Mouse (Mus musculus) adipocyte (in vitro differentiated cells): Measurements from ENCODE around the gene Gm13279.
"Not testable (repeated sequence)": the region's sequence is repeated elsewhere in the genome, so short reads cannot be mapped to it uniquely, and the experiment has no call there.

Experiments
- DNase-seq: peaks from one replicate; pipeline ENCODE4 v3.0.0-alpha.2; 2016; ENCODE audit warnings: low spot score

Gene Gm13279

DNA sequence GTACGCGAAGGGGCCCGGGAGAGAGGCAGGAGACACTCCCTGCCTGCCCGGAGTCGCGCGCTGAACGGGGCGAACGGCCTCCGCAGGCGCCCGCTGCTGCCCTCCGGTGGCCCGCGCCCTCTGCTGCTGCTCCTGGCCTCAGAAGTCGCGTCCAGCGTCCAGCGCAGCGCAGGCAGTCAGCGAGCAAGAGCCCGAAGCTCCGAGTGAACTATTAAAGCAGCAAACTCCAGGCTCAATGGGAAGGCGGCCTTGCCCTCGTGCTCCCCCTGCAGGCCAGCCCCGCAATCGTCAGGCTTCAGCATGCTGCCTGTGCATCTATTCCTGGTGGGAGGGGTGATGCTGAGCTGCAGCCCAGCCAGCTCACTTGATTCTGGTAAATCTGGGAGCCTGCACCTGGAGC, at the start of gene Gm13279:
Gm13279 (plus strand) TSS at position 301 of the 400 bp plus-strand sequence.
- DNase-seq = not testable (repeated sequence)

DNA sequence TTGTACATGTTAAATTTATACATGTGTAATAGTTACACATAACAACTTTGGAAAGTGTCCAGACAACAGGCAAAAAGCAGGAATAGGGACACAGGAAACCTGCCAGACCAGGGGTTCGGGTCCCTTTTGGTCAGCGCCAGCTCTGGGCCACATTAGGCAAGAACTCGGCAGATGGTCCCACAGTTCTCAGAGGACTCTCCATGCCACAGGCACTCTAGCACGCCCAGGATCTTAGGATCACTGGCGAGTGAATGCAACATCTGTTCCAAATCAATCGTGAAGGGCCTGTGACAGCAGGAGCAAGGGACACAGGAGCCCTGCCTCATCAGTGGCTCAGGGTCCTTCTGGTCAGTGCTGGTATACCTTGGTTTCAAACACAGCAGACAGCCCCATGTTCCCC, 47.3 kb upstream of the Gm13279 start:
- no peak for DNase-seq

DNA sequence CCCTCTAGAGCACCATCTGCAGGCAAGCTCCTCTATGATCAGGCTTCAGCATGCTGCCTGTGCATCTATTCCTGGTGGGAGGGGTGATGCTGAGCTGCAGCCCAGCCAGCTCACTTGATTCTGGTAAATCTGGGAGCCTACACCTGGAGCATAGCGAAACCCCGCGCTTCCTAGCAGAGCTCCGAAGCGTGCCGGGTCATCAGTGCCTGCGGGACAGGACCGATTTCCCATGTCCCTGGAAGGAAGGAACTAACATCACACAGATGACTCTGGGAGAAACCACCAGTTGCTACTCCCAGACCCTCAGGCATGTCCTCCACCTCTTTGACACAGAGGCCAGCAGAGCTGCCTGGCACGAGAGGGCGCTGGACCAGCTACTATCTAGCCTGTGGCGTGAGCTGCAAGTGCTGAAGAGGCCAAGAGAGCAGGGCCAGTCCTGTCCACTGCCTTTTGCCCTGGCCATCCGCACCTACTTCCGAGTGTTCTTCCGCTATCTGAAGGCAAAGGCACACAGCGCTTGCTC, 42.3 kb upstream of the Gm13279 start, which contains the start of gene Gm13271:
Gm13271 (plus strand) TSS at position 51 of the 523 bp plus-strand sequence.
- not testable (repeated sequence) for DNase-seq

DNA sequence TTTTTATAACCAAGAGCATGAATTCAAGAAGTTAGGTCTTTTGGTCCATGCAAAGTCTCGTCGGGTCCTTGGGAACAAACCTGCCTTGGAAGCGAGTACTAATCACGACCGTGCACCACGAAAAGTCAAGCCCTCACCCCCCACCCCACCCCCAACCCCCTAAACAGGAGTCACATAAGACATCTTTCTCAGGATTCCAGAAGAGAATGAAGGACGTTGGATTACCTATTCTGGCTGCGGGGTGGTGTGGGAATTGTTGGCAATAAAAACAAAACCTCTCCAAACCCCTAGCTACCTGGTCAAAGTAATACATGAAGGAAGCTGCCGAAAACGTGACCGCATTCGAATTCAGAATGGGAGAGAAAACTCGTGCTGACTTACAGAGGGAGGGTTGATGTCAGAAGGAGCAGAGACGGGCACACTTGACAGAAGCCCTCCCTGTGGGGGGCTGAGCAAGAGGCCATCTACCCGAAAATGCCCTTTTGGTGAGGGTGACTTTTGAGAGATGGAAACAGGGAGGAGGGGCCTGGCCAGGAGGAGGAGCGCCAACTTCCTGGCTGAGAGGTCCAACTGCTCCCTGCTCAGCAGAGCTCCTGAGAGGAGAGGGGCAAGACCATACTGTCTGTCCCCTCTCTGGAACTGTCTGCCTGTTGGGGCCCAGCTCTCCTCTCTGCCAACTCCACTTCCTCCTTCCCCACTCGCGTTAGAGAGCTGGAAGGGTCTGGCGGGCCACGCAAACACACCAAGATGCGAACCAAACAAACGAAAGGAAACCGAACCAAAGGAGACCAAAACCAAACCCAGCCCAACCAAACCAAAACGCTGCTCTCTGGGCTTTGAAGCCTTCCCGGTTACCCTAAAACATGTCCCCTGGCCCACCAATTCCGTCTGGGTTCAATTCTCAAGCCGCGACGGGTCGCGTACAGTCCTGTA, 40.4 kb upstream of the Gm13279 start:
- DNase-seq = not testable (repeated sequence)

DNA sequence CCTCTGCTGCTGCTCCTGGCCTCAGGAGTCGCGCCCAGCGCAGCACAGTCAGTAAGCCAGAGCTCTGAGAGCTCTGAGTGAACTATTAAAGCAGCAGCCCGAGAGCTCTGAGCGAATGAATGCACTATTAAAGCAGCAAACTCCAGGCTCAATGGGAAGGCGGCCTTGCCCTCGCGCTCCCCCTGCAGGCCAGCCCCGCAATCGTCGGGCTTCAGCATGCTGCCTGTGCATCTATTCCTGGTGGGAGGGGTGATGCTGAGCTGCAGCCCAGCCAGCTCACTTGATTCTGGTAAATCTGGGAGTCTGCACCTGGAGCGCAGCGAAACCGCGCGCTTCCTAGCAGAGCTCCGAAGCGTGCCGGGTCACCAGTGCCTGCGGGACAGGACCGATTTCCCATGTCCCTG, 39.6 kb upstream of the Gm13279 start:
- not testable (repeated sequence) for DNase-seq

DNA sequence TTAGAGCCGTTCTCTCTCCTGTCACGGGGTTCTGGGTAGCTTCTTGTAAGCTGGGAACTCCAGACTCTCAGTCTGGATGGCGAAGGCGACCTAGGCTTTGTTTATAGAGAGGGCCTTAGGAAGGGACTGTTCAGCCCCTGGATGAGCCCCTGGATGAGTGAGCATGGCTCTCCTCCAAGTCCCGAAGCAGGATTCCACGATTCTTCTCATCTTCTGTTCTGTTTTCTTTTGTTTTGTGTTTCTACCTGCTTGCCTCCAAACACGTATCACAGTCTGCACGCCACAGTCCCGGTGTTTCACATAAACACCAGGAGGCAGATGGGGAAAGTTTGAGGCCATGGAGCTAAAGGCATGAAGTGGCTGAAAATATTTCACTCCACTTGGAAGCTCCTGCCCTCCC, 38.4 kb upstream of the Gm13279 start:
- DNase-seq = not testable (repeated sequence)

DNA sequence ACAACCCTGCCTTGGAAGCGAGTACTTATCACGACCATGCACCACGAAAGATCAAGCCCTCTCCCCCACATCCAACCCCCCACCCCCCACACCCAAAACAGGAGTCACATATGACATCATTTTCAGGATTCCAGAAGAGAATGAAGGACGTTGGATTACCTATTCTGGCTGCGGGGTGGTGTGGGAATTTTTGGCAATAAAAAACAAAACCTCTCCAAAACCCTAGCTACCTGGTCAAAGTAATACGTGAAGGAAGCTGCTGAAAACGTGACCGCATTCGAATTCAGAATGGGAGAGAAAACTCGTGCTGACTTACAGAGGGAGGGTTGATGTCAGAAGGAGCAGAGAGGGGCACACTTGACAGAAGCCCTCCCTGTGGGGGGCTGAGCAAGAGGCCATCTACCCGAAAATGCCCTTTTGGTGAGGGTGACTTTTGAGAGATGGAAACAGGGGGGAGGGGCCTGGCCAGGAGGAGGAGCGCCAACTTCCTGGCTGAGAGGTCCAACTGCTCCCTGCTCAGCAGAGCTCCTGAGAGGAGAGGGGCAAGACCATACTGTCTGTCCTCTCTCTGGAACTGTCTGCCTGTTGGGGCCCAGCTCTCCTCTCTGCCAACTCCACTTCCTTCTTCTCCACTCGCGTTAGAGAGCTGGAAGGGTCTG, 37.5 kb upstream of the Gm13279 start, which contains the start of gene Gm13283:
Gm13283 (plus strand) TSS at position 510 of the 659 bp plus-strand sequence.
- DNase-seq = not testable (repeated sequence)

DNA sequence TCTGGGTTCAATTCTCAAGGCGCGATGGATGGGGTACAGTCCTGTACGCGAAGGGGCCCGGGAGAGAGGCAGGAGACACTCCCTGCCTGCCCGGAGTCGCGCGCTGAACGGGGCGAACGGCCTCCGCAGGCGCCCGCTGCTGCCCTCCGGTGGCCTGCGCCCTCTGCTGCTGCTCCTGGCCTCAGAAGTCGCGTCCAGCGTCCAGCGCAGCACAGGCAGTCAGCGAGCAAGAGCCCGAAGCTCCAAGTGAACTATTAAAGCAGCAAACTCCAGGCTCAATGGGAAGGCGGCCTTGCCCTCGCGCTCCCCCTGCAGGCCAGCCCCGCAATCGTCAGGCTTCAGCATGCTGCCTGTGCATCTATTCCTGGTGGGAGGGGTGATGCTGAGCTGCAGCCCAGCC, 36.8 kb upstream of the Gm13279 start:
- DNase-seq = not testable (repeated sequence)

DNA sequence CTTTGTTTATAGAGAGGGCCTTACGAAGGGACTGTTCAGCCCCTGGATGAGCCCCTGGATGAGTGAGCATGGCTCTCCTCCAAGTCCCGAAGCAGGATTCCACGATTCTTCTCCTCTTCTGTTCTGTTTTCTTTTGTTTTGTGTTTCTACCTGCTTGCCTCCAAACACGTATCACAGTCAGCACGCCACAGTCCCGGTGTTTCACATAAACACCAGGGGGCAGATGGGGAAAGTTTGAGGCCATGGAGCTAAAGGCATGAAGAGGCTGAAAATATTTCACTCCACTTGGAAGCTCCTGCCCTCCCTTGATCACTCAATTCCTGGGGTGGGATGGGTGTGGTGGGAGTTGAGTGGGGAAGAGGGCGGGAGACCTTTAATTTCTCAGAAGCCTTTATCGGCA, 35.4 kb upstream of the Gm13279 start:
- not testable (repeated sequence) for DNase-seq

DNA sequence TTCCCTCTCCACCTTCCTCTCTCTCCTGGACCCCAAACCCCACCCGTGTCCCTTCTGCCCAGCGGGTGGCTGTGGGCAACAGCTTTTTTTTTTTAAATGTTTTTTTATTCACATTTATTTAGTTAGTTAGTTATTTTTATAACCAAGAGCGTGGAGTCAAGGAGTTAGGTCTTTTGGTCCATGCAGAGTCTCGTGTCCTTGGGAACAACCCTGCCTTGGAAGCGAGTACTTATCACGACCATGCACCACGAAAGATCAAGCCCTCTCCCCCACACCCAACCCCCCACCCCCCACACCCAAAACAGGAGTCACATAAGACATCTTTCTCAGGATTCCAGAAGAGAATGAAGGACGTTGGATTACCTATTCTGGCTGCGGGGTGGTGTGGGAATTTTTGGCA, 34.9 kb upstream of the Gm13279 start:
- DNase-seq = not testable (repeated sequence)

DNA sequence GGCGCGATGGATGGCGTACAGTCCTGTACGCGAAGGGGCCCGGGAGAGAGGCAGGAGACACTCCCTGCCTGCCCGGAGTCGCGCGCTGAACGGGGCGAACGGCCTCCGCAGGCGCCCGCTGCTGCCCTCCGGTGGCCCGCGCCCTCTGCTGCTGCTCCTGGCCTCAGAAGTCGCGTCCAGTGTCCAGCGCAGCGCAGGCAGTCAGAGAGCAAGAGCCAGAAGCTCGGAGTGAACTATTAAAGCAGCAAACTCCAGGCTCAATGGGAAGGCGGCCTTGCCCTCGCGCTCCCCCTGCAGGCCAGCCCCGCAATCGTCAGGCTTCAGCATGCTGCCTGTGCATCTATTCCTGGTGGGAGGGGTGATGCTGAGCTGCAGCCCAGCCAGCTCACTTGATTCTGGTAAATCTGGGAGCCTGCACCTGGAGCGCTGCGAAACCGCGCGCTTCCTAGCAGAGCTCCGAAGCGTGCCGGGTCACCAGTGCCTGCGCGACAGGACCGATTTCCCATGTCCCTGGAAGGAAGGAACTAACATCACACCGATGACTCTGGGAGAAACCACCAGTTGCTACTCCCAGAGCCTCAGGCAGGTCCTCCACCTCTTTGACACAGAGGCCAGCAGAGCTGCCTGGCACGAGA, 33.7 kb upstream of the Gm13279 start:
- DNase-seq = peak; percentile 16

DNA sequence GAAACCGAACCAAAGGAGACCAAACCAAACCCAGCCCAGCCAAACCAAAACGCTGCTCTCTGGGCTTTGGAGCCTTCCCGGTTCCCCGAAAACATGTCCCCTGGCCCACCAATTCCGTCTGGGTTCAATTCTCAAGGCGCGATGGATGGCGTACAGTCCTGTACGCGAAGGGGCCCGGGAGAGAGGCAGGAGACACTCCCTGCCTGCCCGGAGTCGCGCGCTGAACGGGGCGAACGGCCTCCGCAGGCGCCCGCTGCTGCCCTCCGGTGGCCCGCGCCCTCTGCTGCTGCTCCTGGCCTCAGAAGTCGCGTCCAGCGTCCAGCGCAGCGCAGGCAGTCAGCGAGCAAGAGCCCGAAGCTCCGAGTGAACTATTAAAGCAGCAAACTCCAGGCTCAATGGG, 23.7 kb upstream of the Gm13279 start, which contains the start of gene Gm13290:
Gm13290 (plus strand) TSS at position 301 of the 400 bp plus-strand sequence.
- DNase-seq = not testable (repeated sequence)

DNA sequence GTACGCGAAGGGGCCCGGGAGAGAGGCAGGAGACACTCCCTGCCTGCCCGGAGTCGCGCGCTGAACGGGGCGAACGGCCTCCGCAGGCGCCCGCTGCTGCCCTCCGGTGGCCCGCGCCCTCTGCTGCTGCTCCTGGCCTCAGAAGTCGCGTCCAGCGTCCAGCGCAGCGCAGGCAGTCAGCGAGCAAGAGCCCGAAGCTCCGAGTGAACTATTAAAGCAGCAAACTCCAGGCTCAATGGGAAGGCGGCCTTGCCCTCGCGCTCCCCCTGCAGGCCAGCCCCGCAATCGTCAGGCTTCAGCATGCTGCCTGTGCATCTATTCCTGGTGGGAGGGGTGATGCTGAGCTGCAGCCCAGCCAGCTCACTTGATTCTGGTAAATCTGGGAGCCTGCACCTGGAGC, 20.6 kb upstream of the Gm13279 start, which contains the start of gene Gm13289:
Gm13289 (plus strand) TSS at position 301 of the 400 bp plus-strand sequence.
- not testable (repeated sequence) for DNase-seq

DNA sequence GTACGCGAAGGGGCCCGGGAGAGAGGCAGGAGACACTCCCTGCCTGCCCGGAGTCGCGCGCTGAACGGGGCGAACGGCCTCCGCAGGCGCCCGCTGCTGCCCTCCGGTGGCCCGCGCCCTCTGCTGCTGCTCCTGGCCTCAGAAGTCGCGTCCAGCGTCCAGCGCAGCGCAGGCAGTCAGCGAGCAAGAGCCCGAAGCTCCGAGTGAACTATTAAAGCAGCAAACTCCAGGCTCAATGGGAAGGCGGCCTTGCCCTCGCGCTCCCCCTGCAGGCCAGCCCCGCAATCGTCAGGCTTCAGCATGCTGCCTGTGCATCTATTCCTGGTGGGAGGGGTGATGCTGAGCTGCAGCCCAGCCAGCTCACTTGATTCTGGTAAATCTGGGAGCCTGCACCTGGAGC, 17.6 kb upstream of the Gm13279 start, which contains the start of gene Gm13272:
Gm13272 (plus strand) TSS at position 301 of the 400 bp plus-strand sequence.
- not testable (repeated sequence) for DNase-seq

DNA sequence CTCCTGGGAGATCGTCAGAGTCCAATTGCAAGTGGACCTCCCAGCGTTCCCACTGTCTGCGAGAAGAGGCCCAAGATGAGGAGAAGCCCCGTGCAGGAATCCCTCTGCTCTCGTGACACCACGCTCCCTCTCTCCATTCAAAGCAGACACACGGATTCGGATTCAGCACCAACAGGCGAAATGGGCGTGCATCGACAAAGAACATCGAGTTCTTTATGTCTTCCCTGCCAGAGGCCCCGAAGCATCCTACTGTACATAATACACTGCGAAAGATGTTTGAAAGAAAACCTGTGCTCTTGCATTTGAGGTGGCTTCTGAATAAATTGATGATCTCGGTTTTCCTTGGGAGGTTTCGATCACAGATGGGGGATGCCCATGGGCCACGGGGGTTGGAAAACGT, 16.9 kb upstream of the Gm13279 start:
- DNase-seq = not testable (repeated sequence)

DNA sequence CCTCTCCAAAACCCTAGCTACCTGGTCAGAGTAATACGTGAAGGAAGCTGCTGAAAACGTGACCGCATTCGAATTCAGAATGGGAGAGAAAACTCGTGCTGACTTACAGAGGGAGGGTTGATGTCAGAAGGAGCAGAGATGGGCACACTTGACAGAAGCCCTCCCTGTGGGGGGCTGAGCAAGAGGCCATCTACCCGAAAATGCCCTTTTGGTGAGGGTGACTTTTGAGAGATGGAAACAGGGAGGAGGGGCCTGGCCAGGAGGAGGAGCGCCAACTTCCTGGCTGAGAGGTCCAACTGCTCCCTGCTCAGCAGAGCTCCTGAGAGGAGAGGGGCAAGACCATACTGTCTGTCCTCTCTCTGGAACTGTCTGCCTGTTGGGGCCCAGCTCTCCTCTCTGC, 15.4 kb upstream of the Gm13279 start, which contains the start of gene Ifnz:
Ifnz (plus strand) TSS at position 301 of the 400 bp plus-strand sequence.
- DNase-seq = not testable (repeated sequence)

DNA sequence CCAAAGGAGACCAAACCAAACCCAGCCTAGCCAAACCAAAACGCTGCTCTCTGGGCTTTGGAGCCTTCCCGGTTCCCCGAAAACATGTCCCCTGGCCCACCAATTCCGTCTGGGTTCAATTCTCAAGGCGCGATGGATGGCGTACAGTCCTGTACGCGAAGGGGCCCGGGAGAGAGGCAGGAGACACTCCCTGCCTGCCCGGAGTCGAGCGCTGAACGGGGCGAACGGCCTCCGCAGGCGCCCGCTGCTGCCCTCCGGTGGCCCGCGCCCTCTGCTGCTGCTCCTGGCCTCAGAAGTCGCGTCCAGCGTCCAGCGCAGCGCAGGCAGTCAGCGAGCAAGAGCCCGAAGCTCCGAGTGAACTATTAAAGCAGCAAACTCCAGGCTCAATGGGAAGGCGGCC, 14.9 kb upstream of the Gm13279 start:
- not testable (repeated sequence) for DNase-seq

DNA sequence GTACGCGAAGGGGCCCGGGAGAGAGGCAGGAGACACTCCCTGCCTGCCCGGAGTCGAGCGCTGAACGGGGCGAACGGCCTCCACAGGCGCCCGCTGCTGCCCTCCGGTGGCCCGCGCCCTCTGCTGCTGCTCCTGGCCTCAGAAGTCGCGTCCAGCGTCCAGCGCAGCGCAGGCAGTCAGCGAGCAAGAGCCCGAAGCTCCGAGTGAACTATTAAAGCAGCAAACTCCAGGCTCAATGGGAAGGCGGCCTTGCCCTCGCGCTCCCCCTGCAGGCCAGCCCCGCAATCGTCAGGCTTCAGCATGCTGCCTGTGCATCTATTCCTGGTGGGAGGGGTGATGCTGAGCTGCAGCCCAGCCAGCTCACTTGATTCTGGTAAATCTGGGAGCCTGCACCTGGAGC, 11.8 kb upstream of the Gm13279 start, which contains the start of gene Gm13276:
Gm13276 (plus strand) TSS at position 301 of the 400 bp plus-strand sequence.
- DNase-seq = not testable (repeated sequence)

DNA sequence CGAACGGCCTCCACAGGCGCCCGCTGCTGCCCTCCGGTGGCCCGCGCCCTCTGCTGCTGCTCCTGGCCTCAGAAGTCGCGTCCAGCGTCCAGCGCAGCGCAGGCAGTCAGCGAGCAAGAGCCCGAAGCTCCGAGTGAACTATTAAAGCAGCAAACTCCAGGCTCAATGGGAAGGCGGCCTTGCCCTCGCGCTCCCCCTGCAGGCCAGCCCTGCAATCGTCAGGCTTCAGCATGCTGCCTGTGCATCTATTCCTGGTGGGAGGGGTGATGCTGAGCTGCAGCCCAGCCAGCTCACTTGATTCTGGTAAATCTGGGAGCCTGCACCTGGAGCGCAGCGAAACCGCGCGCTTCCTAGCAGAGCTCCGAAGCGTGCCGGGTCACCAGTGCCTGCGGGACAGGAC, 8.8 kb upstream of the Gm13279 start, which contains the start of gene Gm13277:
Gm13277 (plus strand) TSS at position 231 of the 400 bp plus-strand sequence.
- DNase-seq = not testable (repeated sequence)

DNA sequence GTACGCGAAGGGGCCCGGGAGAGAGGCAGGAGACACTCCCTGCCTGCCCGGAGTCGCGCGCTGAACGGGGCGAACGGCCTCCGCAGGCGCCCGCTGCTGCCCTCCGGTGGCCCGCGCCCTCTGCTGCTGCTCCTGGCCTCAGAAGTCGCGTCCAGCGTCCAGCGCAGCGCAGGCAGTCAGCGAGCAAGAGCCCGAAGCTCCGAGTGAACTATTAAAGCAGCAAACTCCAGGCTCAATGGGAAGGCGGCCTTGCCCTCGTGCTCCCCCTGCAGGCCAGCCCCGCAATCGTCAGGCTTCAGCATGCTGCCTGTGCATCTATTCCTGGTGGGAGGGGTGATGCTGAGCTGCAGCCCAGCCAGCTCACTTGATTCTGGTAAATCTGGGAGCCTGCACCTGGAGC, 5.9 kb upstream of the Gm13279 start, which contains the start of gene Gm13278:
Gm13278 (plus strand) TSS at position 301 of the 400 bp plus-strand sequence.
- DNase-seq = not testable (repeated sequence)
